Mouse (Mus musculus) forebrain, embryonic 11.5 days (tissue): Measurements from ENCODE around the gene Lemd2. TPM values are rescaled to one million over a fixed set of nuclear protein-coding genes. Genes with fewer than 3 reads are reported as not detected.

ENCODE experiments used
- ATAC-seq: fragments of 200-750 bp; cut with Nextera tagmentation; replicated peaks from 2 replicates; pipeline ENCODE4 v1.8.0; 2017; ENCODE audit warnings: moderate TSS enrichment; ENCODE audit not compliant: low FRiP score
- DNase-seq: peaks from one replicate; pipeline ENCODE4 v3.0.0-alpha.2; 2017; ENCODE audit warnings: low spot score
- H3K27ac ChIP-seq: fragments of 300-500 bp; sonication (generic); 2 replicates; pipeline ENCODE4 v1.5.1; 2014; ENCODE audit warnings: low read depth, low read length
- H3K27me3 ChIP-seq: fragments of 300-500 bp; sonication (generic); 2 replicates; pipeline ENCODE4 v1.6.1; 2014; ENCODE audit warnings: mild to moderate bottlenecking, low read length, mixed read lengths; ENCODE audit not compliant: control insufficient read depth, insufficient read depth
- H3K36me3 ChIP-seq: fragments of 300-500 bp; sonication (generic); 2 replicates; pipeline ENCODE4 v1.6.1; 2014; ENCODE audit warnings: mild to moderate bottlenecking, low read length, moderate library complexity, mixed read lengths; ENCODE audit not compliant: control insufficient read depth, insufficient read depth
- H3K4me1 ChIP-seq: fragments of 300-500 bp; sonication (generic); replicated peaks from 2 replicates; pipeline ENCODE4 v1.6.1; 2014; ENCODE audit warnings: low read length, mixed read lengths; ENCODE audit not compliant: control insufficient read depth, insufficient read depth
- H3K4me2 ChIP-seq: fragments of 300-500 bp; sonication (generic); 2 replicates; pipeline ENCODE4 v1.6.1; 2014; ENCODE audit warnings: low read depth, mild to moderate bottlenecking, low read length, moderate library complexity, mixed read lengths; ENCODE audit not compliant: severe bottlenecking
- H3K4me3 ChIP-seq: fragments of 300-500 bp; sonication (generic); 2 replicates; pipeline ENCODE4 v1.5.1; 2014; ENCODE audit warnings: low read depth, low read length
- H3K9ac ChIP-seq: fragments of 300-500 bp; sonication (generic); 2 replicates; pipeline ENCODE4 v1.6.1; 2014; ENCODE audit warnings: low read length
- H3K9me3 ChIP-seq: fragments of 300-500 bp; sonication (generic); 2 replicates; pipeline ENCODE4 v1.6.1; 2016; ENCODE audit warnings: low read length, mixed read lengths; ENCODE audit not compliant: control insufficient read depth
- WGBS: fragments of 180-500 bp; shearing (Covaris S2); extraction: QIAGEN DNeasy Blood & Tissue Kit; methylation state at CpG from one replicate; pipeline ENCODE4 v1.1.7; 2014; 5-methylcytosine and 5-hydroxymethylcytosine counted together
- polyA plus RNA-seq: library from polyadenylated mRNA; unstranded; fragments of >200 nt; fragmentation: Nextera tagmentation; extraction: Ambion mirVana; gene quantifications from 2 replicates; pipeline ENCODE4 v1.2.1, GENCODE M21; 2014

Lemd2 gene
- polyA plus RNA-seq, 1 experiment from 2014 or later: 18.1 TPM

DNA sequence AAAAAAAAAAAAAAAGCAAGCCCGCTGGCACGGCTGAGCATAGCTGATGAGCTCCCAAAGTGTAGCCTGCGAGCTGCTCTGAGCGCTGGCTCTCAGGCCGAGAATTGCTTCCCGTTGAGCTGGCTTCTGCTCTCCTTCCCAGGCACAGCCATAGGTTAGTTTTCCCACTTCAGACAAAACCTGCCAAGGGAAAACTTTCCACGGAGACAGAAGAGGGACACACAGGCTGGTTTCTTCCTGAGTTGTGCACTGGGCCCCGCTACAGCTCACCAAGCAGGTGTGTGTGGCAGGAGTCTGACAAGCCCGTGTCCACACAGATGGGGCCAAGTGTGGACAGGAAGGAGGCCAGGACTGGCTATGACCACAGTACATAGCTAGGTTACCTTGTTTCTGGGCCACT, 15.4 kb downstream of the Lemd2 start:
- no peak for ATAC-seq
- no peak overlapping the region for H3K9ac ChIP-seq
- no peak overlapping the region for H3K27ac ChIP-seq
- H3K4me2 ChIP-seq: no peak overlapping the region
- DNase-seq: no peak
- peaks cover 3% of the 10 kb centered on the region for H3K4me1 ChIP-seq
- H3K9me3 ChIP-seq: no peaks in the 10 kb centered on the region
- H3K36me3 ChIP-seq: peaks cover 6% of the 10 kb centered on the region; the same call in 1 of the 2 replicates
- H3K27me3 ChIP-seq: no peaks in the 10 kb centered on the region
- WGBS: 86% methylated on average over 9 of the region's 9 CpGs
- H3K4me3 ChIP-seq: no peak overlapping the region

DNA sequence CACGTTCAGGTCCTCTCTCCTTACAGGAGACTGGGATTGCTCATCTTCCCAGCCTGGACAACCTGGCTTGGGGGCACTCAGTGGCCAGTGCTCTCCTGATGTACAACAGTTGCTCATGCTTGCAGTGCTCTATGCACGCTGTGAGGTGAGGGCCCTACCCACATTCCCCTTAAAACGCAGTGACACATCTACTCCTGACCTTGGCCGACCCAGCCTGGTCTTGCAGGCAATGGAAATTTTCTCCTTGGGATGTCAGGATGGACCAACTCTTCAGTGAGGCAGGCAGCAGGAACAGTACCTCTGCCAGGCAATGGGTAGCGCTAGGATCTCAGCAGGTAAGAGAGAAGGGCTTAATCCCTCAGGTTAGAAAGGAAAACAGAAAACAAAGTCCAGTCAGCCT, 17.2 kb downstream of the Lemd2 start:
- H3K4me1 ChIP-seq: peaks cover 3% of the 10 kb centered on the region
- H3K4me3 ChIP-seq: no peak overlapping the region
- peaks cover under 1% of the 10 kb centered on the region; the same call in 1 of the 2 replicates for H3K36me3 ChIP-seq
- no peak for DNase-seq
- ATAC-seq: no peak
- no peaks in the 10 kb centered on the region for H3K27me3 ChIP-seq
- H3K27ac ChIP-seq: no peak overlapping the region
- WGBS: 63% methylated on average over 5 of the region's 5 CpGs
- H3K9ac ChIP-seq: no peak overlapping the region
- H3K9me3 ChIP-seq: no peaks in the 10 kb centered on the region
- no peak overlapping the region for H3K4me2 ChIP-seq

DNA sequence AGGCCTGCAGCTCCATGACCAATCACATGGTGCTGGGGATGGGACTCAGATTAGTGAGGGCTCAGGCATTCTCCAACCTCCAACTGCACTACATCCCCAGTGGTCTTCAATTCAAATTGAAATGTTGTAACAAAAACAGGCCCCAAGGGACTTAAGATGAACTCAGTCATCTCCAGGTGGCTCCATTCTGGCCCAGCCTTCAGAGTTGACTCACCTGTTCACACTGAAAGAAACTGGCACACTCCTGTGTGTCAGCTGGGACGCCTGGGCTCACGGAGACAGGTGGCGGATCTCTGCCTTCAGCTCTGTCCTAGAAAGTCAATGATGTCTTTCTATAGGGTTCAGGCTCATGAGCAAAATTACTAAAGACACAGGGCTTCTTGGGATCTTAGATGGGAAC, 18.2 kb downstream of the Lemd2 start:
- Histone ChIP-seq H3K4me2 (no peak overlapping the region), H3K9me3 (no peaks in the 10 kb centered on the region), H3K27ac (no peak overlapping the region), H3K4me3 (no peak overlapping the region), H3K27me3 (no peaks in the 10 kb centered on the region), H3K4me1 (peaks cover 3% of the 10 kb centered on the region), H3K36me3 (no peaks in the 10 kb centered on the region), H3K9ac (no peak overlapping the region)
- ATAC-seq (no peak), DNase-seq (no peak)
- WGBS: 91% methylated on average over 3 of the region's 3 CpGs

DNA sequence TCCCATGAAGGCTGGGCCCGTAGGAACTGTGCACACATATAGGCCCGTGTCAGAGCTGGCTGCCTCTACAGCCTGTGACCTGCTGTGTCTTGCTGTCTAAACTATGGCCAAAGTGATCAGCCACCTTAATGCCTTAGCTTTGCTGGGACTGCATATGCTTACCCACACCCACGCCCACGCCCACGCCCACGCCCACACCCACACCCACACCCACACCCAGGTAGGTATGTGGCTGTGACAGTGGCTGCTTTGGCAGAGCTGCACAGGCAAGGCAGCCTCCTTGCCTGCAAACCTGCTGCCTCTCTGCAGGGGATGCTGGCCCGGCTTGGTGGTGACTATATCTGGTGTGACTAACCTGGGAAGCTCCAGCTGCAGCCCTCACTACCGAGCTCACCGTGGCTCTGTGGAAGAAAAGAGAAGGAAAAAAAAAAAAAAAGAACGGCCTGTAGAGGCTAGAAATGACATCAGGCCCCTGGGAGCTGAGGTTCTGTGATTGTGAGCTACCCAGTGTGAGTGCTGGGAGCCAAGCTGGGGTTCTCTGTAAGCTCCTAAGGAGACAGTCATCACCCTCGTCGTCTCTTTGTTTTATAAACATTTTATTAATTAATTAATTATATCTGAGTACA, 20.5 kb downstream of the Lemd2 start:
- ATAC-seq (no peak), DNase-seq (no peak)
- no peaks in the 10 kb centered on the region; the same call in 1 of the 2 replicates for H3K4me1 ChIP-seq
- H3K27ac ChIP-seq: no peak overlapping the region
- H3K4me3 ChIP-seq: no peak overlapping the region
- no peaks in the 10 kb centered on the region for H3K27me3 ChIP-seq
- no peaks in the 10 kb centered on the region for H3K9me3 ChIP-seq
- 87% methylated on average over 12 of the region's 12 CpGs for WGBS
- no peaks in the 10 kb centered on the region for H3K36me3 ChIP-seq
- no peak overlapping the region for H3K9ac ChIP-seq
- H3K4me2 ChIP-seq: no peak overlapping the region

DNA sequence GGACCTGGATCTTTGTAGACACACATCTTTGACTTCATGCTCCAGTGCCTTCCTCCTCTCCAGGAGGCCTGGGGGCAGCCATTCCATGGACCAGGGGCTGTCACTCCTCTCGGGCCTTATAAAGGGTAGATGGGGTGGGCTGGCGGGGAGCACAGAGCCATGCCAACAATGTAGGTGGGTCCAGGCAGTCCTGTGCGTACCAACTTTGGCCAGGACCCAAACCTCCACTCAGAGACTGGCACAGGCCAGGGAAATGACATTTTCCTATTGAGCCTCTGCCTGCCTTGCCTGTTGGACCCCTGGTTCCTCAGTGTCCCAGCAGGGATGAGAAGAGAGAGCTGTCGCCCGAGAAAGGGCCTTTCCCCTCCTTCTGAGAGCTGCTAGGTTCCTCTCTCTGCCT, 21.9 kb downstream of the Lemd2 start:
- H3K9ac ChIP-seq: no peak overlapping the region
- WGBS: 76% methylated on average over 5 of the region's 5 CpGs
- no peak overlapping the region for H3K27ac ChIP-seq
- no peaks in the 10 kb centered on the region for H3K4me1 ChIP-seq
- H3K9me3 ChIP-seq: no peaks in the 10 kb centered on the region
- no peak overlapping the region for H3K4me3 ChIP-seq
- ATAC-seq (no peak), DNase-seq (no peak)
- no peak overlapping the region for H3K4me2 ChIP-seq
- no peaks in the 10 kb centered on the region for H3K36me3 ChIP-seq
- H3K27me3 ChIP-seq: no peaks in the 10 kb centered on the region

DNA sequence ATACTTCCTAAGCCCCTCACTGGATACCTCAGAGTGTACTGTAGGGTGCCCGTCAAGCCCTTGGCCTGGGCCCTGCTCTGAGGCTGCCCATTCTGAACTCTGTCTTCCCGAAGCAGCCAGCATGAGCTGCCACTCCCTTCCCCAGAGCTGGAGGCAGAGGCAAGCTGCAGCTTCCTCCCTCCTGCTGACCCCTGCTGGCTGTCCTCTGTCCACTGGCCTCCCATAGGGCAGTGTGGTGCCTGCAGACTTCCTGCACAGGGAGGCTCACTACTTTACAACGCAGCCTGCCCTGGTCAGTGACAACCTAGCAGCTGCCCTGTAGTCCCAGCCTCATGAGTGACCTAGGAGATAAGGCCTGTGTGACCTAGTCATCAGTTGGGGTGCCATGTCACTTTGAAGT, 22.6 kb downstream of the Lemd2 start:
- ATAC-seq (no peak), DNase-seq (no peak)
- Histone ChIP-seq H3K9me3 (no peaks in the 10 kb centered on the region), H3K4me2 (no peak overlapping the region), H3K4me1 (no peaks in the 10 kb centered on the region), H3K9ac (no peak overlapping the region), H3K36me3 (no peaks in the 10 kb centered on the region), H3K27ac (no peak overlapping the region), H3K4me3 (no peak overlapping the region), H3K27me3 (no peaks in the 10 kb centered on the region)
- WGBS: 23% methylated on average over 3 of the region's 3 CpGs

DNA sequence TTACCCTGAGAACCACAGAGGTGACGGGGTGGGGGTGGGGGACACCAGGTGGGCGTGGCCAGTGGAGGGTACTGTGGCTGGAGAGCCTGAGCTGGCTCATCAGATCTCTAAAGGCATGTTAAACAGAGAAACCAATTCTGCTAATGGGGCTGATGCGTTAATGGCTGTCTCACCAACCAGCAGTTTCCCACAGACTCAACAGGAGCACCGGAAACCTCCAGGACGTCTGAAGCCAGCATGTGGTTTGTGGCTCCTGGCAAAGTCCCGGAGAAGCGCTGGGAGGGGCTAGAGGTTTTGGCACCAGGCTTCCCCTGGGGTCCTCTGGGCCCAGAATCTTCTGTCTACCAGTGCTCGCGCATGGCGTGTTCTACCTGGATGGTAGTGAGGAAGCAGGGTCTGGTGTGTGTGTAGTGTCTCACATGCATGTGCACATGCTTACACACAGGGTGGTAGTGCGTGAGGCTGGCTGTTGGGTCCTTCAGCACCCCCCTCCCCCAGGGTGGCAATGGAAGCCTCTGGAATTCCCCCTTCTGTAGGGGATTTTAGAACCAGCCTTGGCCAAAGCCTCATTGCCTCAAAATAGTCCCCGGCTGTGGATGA, 24.5 kb downstream of the Lemd2 start:
- Histone ChIP-seq H3K4me3 (no peak overlapping the region), H3K27ac (no peak overlapping the region), H3K36me3 (no peaks in the 10 kb centered on the region), H3K27me3 (no peaks in the 10 kb centered on the region), H3K4me1 (peaks cover 7% of the 10 kb centered on the region), H3K9ac (no peak overlapping the region), H3K9me3 (no peaks in the 10 kb centered on the region), H3K4me2 (no peak overlapping the region)
- DNase-seq (no peak), ATAC-seq (no peak)
- 71% methylated on average over 12 of the region's 12 CpGs for WGBS

DNA sequence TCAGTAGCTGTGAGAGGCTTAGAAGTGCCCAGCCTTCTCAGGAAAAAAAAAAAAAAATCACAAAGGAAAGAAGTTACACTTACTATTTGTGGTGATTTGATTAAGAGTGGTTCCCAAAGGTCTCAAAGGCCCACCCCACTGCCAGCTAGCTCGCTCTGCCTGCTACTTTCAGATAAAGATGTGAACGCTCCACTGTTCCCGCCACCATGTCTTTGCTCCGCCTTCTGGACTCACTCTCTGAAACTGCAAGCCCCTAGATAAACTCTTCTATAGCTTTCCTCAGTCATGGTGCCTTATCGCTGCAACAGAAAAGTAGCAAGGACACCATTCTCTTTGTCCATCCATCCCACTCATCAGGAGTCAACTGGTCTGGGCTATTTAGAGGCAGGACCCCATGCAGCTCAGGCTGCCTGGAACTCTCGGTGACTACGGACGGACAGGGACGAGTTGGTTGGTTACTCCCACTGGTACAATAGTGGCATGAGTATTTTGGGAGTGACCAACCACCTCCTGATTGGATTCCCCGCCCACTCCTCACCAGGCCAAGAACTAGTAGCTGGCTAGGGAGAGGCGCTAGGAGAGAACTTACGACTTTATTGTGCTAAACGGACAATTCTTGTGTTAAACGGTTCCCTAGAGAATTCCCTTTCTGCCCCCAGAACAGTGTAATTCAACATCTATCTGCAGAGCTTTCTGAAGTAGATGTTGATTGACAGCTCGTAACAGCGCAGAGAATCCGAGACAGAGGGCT, 25.7 kb downstream of the Lemd2 start:
- Histone ChIP-seq H3K36me3 (no peaks in the 10 kb centered on the region), H3K4me1 (peaks cover 7% of the 10 kb centered on the region), H3K27ac (no peak overlapping the region), H3K27me3 (no peaks in the 10 kb centered on the region), H3K9ac (no peak overlapping the region), H3K4me2 (no peak overlapping the region), H3K4me3 (no peak overlapping the region), H3K9me3 (no peaks in the 10 kb centered on the region)
- ATAC-seq (no peak), DNase-seq (no peak)
- 92% methylated on average over 17 of the region's 17 CpGs for WGBS
